Mouse (Mus musculus): ENCODE results near the gene Tmem163. TPM values are rescaled to one million over a fixed set of nuclear protein-coding genes. Genes with fewer than 3 reads are reported as not detected.

Tmem163 gene
- polyA plus RNA-seq, 1 experiment from 2014 or later, result 1.7 TPM

DNA sequence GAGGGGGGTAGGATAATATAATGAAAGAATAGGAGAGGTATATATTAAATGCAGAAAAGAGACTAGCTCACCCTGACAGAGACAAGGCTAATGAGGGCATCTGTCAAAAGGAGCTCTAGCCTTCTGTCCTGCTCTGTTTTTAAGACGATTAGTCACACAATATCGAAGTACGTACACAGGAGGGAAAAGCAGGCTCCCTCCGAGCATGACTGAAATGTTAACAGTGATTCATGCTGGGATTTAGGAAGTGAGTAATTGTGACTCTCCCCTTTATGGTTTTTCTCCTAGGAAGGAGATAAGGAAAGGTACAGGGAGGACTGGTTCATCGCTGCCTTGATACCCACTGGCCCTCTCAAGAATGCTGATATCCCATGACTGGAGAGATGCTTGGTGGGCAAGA, 57.0 kb downstream of the Tmem163 start:
- no peak overlapping the region for H3K4me3 ChIP-seq (ENCODE audit: low read depth, low read length)
- ATAC-seq (replicated peaks; ENCODE audit: low FRiP score), result no peak
- H3K4me1 ChIP-seq (replicated peaks; ENCODE audit: control insufficient read depth, insufficient read depth, low read length), result no peaks in the 10 kb centered on the region
- no peak for DNase-seq (ENCODE audit: low spot score)
- no peaks in the 10 kb centered on the region for H3K27me3 ChIP-seq (replicated peaks; ENCODE audit: control insufficient read depth, insufficient read depth, low read length)
- H3K27ac ChIP-seq (ENCODE audit: low read depth, low read length), result no peak overlapping the region
- 77% methylated on average over 5 of the region's 5 CpGs for WGBS
- H3K9ac ChIP-seq (ENCODE audit: low read depth, low read length), result no peak overlapping the region
- H3K36me3 ChIP-seq (ENCODE audit: control insufficient read depth, insufficient read depth, low read length), result no peaks in the 10 kb centered on the region
- no peak overlapping the region for H3K4me2 ChIP-seq
- H3K9me3 ChIP-seq (ENCODE audit: control insufficient read depth, low read length), result no peaks in the 10 kb centered on the region

DNA sequence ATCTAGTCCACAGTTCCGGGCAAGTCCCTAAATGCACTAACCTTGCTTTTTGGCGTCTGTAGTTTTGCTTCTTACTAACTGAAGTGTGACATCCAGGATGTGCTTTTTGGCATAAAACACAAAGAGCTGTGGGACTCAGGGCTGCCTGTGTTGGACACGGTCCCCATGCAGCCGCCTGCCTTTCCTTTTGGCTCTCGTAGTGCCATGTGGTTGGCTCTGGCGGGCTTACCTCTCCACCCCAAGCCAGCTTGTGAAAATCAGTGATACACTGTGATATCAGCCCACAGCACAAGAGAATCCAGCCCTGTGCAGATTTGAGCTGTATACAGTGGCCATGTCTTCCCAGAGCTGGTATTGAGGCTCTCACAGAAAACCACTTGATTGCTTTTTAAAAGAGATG, 60.3 kb downstream of the Tmem163 start:
- H3K9ac ChIP-seq (ENCODE audit: low read depth, low read length), result no peak overlapping the region

DNA sequence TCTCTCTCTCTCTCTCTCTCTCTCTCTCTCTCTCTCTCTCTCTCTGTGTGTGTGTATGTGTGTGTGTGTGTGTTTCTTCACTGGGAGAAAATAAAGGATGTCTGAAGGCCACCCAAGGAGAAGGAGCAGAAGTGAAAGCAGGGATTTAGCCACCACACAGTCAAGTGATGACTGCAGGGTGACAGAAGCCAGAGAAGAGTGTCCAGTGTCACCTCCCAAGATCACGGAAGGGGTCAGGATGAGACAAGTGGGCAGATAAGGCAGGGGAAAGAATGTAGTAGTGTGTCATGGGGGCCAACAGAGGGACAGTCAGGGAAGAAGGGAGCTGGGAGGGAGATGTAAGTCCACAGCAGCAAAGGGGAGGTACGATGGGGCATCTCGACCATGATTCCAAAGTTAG, 69.0 kb downstream of the Tmem163 start:
- H3K4me3 ChIP-seq (ENCODE audit: low read depth, low read length), result no peak overlapping the region
- H3K27ac ChIP-seq (ENCODE audit: low read depth, low read length), result no peak overlapping the region
- H3K36me3 ChIP-seq (ENCODE audit: control insufficient read depth, insufficient read depth, low read length), result no peaks in the 10 kb centered on the region
- ATAC-seq (replicated peaks; ENCODE audit: low FRiP score) (no peak), DNase-seq (ENCODE audit: low spot score) (no peak)
- H3K27me3 ChIP-seq (replicated peaks; ENCODE audit: control insufficient read depth, insufficient read depth, low read length), result no peaks in the 10 kb centered on the region
- no peak overlapping the region for H3K9ac ChIP-seq (ENCODE audit: low read depth, low read length)
- WGBS, result 71% methylated on average over 3 of the region's 3 CpGs
- no peaks in the 10 kb centered on the region for H3K9me3 ChIP-seq (ENCODE audit: control insufficient read depth, low read length)
- no peaks in the 10 kb centered on the region for H3K4me1 ChIP-seq (replicated peaks; ENCODE audit: control insufficient read depth, insufficient read depth, low read length)
- H3K4me2 ChIP-seq, result no peak overlapping the region

More for the DNA sequence above, 60.3 kb downstream of the Tmem163 start:
- DNase-seq (ENCODE audit: low spot score) (no peak), ATAC-seq (replicated peaks; ENCODE audit: low FRiP score) (no peak)
- Histone ChIP-seq H3K4me2 (no peak overlapping the region), H3K4me1 (replicated peaks; ENCODE audit: control insufficient read depth, insufficient read depth, low read length) (no peaks in the 10 kb centered on the region), H3K9me3 (ENCODE audit: control insufficient read depth, low read length) (no peaks in the 10 kb centered on the region), H3K27me3 (replicated peaks; ENCODE audit: control insufficient read depth, insufficient read depth, low read length) (no peaks in the 10 kb centered on the region), H3K36me3 (ENCODE audit: control insufficient read depth, insufficient read depth, low read length) (no peaks in the 10 kb centered on the region), H3K27ac (ENCODE audit: low read depth, low read length) (no peak overlapping the region), H3K4me3 (ENCODE audit: low read depth, low read length) (no peak overlapping the region)
- WGBS, result 81% methylated on average over 6 of the region's 6 CpGs

DNA sequence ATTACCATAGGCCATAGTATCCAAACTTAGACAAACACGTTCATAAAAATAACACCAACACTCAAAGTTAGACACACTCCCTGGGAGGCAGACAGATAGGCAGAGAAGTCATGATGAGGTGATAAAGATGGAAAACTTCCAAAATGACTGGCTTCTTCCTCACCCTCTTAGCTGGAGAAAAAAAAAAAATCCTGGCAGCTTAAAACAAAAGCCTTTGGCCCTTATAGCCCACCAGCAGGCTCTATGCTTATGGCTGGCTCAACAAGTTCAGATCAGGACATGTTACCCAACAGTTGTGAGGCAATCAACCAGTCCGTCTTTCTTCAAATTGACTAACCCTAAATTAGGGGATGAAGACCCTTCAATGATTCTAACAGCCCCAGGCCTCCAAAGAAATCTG, 69.5 kb downstream of the Tmem163 start:
- no peak for DNase-seq (ENCODE audit: low spot score)
- 82% methylated on average over 2 of the region's 2 CpGs for WGBS

DNA sequence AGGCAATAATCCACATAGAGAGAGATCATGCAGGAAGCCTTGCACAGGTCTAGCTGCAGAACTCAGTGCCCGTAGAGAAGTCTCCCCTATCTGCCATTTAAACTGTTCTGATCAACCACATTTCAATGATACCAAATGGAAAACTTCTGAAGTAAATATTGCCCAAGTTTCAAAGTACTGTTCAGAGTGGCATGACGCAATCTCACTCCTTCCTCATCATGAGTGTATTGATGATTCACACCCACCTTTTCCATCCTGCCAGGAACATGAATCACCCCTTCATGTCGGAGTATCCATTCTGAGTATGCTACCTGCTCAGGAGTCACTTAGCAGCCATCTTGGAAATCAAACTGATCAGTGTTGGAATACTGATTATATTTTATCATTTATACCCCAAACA, 71.0 kb downstream of the Tmem163 start:
- ATAC-seq (replicated peaks; ENCODE audit: low FRiP score), result no peak
- H3K36me3 ChIP-seq (ENCODE audit: control insufficient read depth, insufficient read depth, low read length), result no peaks in the 10 kb centered on the region
- no peak overlapping the region for H3K9ac ChIP-seq (ENCODE audit: low read depth, low read length)
- H3K27ac ChIP-seq (ENCODE audit: low read depth, low read length), result no peak overlapping the region
- H3K9me3 ChIP-seq (ENCODE audit: control insufficient read depth, low read length), result no peaks in the 10 kb centered on the region
- no peaks in the 10 kb centered on the region for H3K27me3 ChIP-seq (replicated peaks; ENCODE audit: control insufficient read depth, insufficient read depth, low read length)
- DNase-seq (ENCODE audit: low spot score), result no peak
- no peak overlapping the region for H3K4me3 ChIP-seq (ENCODE audit: low read depth, low read length)
- no peak overlapping the region for H3K4me2 ChIP-seq
- 84% methylated on average over 3 of the region's 3 CpGs for WGBS
- no peaks in the 10 kb centered on the region for H3K4me1 ChIP-seq (replicated peaks; ENCODE audit: control insufficient read depth, insufficient read depth, low read length)

More for the DNA sequence above, 69.5 kb downstream of the Tmem163 start:
- H3K36me3 ChIP-seq (ENCODE audit: control insufficient read depth, insufficient read depth, low read length), result no peaks in the 10 kb centered on the region
- H3K27ac ChIP-seq (ENCODE audit: low read depth, low read length), result no peak overlapping the region
- no peak overlapping the region for H3K4me3 ChIP-seq (ENCODE audit: low read depth, low read length)
- no peaks in the 10 kb centered on the region for H3K27me3 ChIP-seq (replicated peaks; ENCODE audit: control insufficient read depth, insufficient read depth, low read length)
- no peaks in the 10 kb centered on the region for H3K4me1 ChIP-seq (replicated peaks; ENCODE audit: control insufficient read depth, insufficient read depth, low read length)
- H3K9me3 ChIP-seq (ENCODE audit: control insufficient read depth, low read length), result no peaks in the 10 kb centered on the region
- ATAC-seq (replicated peaks; ENCODE audit: low FRiP score), result no peak
- no peak overlapping the region for H3K9ac ChIP-seq (ENCODE audit: low read depth, low read length)
- H3K4me2 ChIP-seq, result no peak overlapping the region

DNA sequence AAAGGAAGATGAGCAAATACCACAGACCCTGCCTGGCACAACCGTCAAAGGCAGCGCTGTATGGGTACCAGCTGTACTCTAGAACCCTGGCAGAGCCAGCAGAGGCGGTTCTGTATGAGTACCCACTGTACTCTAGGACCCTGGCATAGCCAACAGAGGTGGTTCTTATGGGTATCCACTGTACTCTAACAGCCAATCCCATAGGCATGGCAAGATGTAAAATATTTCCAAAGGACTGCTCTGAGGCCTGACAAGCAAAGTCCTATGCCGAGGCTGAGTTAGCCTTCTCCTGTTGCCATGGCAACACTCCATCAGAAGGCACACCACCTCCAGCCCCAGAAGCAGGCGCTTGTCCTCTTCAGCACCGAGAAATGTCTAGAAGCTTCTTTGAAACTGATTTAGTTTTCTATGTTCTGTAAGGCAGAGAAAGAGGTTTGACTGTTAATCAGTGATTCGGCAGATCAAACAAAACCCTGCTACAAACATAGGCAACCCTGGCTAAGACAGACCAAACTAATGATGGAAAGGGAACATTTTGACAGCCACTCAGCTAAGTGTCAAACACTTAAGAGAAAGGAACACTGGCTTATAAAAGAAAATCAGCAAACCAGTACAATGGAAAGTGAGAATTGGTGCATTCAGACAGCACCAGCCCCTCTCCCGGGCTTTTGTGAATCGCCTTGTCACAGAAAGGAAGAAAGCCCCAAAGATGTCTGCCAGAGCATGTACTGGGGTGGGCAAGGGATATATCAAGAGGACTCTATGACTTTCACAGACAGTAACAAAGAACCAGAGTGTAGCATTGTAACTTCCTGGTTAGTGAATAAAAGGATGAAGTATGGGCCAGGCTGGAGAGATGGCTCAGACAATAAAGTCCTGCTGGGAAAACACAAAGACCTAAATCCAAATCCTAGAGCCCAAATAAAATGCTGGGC, 75.4 kb downstream of the Tmem163 start:
- Histone ChIP-seq H3K4me3 (ENCODE audit: low read depth, low read length) (no peak overlapping the region), H3K27me3 (replicated peaks; ENCODE audit: control insufficient read depth, insufficient read depth, low read length) (no peaks in the 10 kb centered on the region), H3K9me3 (ENCODE audit: control insufficient read depth, low read length) (no peaks in the 10 kb centered on the region), H3K36me3 (ENCODE audit: control insufficient read depth, insufficient read depth, low read length) (no peaks in the 10 kb centered on the region), H3K27ac (ENCODE audit: low read depth, low read length) (no peak overlapping the region), H3K9ac (ENCODE audit: low read depth, low read length) (no peak overlapping the region), H3K4me2 (no peak overlapping the region), H3K4me1 (replicated peaks; ENCODE audit: control insufficient read depth, insufficient read depth, low read length) (no peaks in the 10 kb centered on the region)
- DNase-seq (ENCODE audit: low spot score) (no peak), ATAC-seq (replicated peaks; ENCODE audit: low FRiP score) (no peak)
- WGBS, result 79% methylated on average over 9 of the region's 9 CpGs

DNA sequence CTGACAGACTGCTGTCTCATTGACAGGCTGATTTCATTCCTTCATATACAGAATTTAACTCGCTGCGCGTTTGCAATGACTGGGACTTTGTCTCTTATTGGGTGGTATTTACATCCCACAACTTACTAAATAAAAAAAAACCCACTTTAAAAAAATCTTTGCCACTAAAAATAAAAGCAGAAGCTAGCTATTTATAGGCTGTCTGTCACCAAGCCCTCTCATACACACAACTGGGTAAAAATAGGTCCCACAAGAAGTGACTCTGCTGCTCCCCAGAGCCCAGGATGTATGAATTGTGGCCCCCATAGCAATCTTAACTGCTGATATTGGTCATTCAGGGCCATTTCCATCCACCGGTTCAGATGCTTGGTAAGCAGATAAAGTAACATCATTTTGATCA, 83.2 kb downstream of the Tmem163 start:
- H3K36me3 ChIP-seq (ENCODE audit: control insufficient read depth, insufficient read depth, low read length), result no peaks in the 10 kb centered on the region
- no peaks in the 10 kb centered on the region for H3K9me3 ChIP-seq (ENCODE audit: control insufficient read depth, low read length)
- no peak overlapping the region for H3K4me3 ChIP-seq (ENCODE audit: low read depth, low read length)
- no peak overlapping the region for H3K27ac ChIP-seq (ENCODE audit: low read depth, low read length)
- WGBS, result 73% methylated on average over 4 of the region's 4 CpGs
- no peaks in the 10 kb centered on the region for H3K4me1 ChIP-seq (replicated peaks; ENCODE audit: control insufficient read depth, insufficient read depth, low read length)
- no peak overlapping the region for H3K9ac ChIP-seq (ENCODE audit: low read depth, low read length)
- H3K4me2 ChIP-seq, result no peak overlapping the region
- DNase-seq (ENCODE audit: low spot score), result no peak
- no peak for ATAC-seq (replicated peaks; ENCODE audit: low FRiP score)
- no peaks in the 10 kb centered on the region for H3K27me3 ChIP-seq (replicated peaks; ENCODE audit: control insufficient read depth, insufficient read depth, low read length)

DNA sequence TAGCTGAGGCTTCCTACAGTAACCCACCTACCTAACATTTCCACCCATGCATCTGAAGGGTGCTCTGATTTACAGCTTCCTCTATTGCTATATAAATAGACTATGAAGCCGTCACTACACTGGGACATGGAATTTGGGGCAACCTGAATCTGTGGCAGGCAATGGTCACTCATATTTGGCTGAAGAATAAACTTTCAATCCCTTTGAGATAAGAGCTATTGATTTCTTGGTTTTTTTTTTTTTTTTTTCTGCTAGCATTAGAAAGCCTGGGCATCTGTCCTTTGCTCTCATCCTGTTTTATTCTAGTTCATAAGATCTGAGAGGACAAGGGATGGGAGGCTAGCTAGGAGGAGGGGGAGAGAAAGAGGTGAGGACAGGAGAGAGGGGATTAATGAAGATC, 83.6 kb downstream of the Tmem163 start:
- Histone ChIP-seq H3K9me3 (ENCODE audit: control insufficient read depth, low read length) (no peaks in the 10 kb centered on the region), H3K4me3 (ENCODE audit: low read depth, low read length) (no peak overlapping the region), H3K36me3 (ENCODE audit: control insufficient read depth, insufficient read depth, low read length) (no peaks in the 10 kb centered on the region), H3K4me2 (no peak overlapping the region), H3K9ac (ENCODE audit: low read depth, low read length) (no peak overlapping the region), H3K4me1 (replicated peaks; ENCODE audit: control insufficient read depth, insufficient read depth, low read length) (no peaks in the 10 kb centered on the region), H3K27me3 (replicated peaks; ENCODE audit: control insufficient read depth, insufficient read depth, low read length) (no peaks in the 10 kb centered on the region), H3K27ac (ENCODE audit: low read depth, low read length) (no peak overlapping the region)
- WGBS, result 50% methylated on average over 1 of the region's 1 CpGs
- no peak for ATAC-seq (replicated peaks; ENCODE audit: low FRiP score)
- no peak for DNase-seq (ENCODE audit: low spot score)

DNA sequence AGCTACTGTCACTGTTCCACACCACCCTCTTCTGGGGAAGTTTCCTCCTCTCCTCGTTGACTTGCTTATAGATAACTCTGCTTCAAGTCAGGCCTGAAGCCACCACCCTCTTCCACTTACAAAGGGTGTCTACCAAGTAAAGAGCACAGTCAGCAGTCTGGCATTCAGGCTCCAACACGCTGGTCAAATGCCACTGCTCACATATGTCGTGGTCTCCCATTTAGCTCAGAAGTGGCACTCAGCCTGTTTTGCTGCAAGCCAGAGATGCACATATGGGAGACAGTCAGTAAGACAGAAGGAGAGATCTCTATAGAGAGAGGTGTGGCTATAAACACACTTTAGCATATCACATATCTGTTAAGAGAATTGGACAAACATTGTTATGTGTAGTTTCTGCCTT, 89.8 kb downstream of the Tmem163 start:
- Histone ChIP-seq H3K4me2 (no peak overlapping the region), H3K27ac (ENCODE audit: low read depth, low read length) (no peak overlapping the region), H3K4me3 (ENCODE audit: low read depth, low read length) (no peak overlapping the region), H3K27me3 (replicated peaks; ENCODE audit: control insufficient read depth, insufficient read depth, low read length) (no peaks in the 10 kb centered on the region), H3K36me3 (ENCODE audit: control insufficient read depth, insufficient read depth, low read length) (no peaks in the 10 kb centered on the region), H3K9ac (ENCODE audit: low read depth, low read length) (no peak overlapping the region), H3K4me1 (replicated peaks; ENCODE audit: control insufficient read depth, insufficient read depth, low read length) (no peaks in the 10 kb centered on the region), H3K9me3 (ENCODE audit: control insufficient read depth, low read length) (no peaks in the 10 kb centered on the region)
- DNase-seq (ENCODE audit: low spot score), result no peak
- 68% methylated on average over 3 of the region's 3 CpGs for WGBS
- no peak for ATAC-seq (replicated peaks; ENCODE audit: low FRiP score)

Measured in liver, embryonic 11.5 days (tissue).